Mouse (Mus musculus) T-helper 2 cell (primary cell): ENCODE results near the gene Rab44.
"Not testable (repeated sequence)": the region's sequence is repeated elsewhere in the genome, so short reads cannot be mapped to it uniquely, and the experiment has no call there.

Experiments
- in situ Hi-C: fragments of 300-600 bp; cut with MboI, MseI; formaldehyde crosslinking; loops from one replicate; pipeline ENCODE4 v1.15.1; 2025; ENCODE audit warnings: high pct_unique_total_duplicates

The Rab44 gene

DNA sequence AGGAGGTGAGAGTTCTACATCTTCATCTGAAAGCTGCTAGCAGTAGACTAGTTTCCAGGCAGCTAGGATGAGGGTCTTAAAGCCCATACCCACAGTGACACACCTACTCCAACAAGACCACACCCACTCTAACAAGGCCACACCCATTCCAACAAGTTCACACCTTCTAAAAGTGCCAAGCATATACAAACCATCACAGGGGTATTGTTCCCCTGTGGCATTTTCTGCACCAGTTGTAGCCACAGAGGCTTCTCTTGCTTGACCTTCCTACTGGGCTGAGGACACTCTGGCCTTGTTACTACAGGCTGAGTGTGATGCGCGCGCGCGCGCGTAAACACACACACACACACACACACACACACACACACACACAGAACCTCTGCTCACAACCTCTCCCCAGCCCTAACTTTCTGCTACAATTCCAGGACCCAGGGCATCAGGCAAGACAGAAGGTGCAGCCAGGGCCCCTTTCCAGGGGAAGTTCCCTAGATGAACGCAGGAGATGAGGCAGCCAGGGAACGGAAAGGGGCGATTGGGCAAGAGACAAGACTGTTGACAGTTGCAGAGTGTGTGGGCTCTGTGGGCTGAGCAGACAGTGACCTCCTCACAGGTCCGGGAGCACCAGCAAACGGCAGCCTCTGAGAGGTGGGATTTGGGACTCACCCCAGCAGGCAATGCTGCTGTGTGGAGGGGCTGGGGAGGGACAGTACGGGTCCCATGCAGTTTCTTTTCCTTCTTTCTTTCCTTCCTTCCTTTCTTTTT lies at the start of gene Rab44:
TSS of gene Rab44 (plus strand) at position 555 of the 762 bp plus-strand sequence.
- in situ Hi-C loops, result no loop called here

DNA sequence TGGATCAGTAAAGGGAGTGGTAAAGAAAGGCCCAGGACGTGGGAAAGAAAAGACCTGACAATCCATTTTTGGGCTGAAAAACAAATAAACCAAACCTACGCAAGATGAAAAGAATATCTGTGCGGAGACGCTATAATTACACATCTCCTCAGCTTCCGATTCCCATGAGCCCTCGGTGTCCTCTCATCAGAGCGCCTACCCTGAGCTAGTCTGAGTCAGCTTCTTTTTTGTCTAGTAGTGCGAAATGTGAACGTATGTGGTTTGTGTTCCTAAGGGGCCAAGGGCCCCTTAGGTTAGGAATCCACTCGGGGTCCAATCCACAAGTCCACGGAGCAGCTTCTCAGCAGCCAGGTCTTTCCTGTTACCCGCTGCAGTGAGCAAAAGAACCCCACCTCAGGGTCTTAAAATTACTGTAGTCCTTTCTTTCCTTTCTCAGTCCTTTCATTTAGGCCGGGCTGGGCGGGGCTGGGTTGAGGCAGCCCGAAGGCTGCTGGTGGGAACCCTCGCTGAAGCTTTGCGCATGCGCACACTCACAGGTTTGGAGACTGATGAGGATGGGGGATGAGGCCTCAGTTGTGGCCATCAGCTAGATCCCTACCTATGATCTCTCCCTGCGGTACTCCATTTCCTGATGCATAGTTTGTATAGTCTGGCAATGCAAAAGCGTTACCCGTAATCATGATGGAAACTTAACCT lies 48.6 kb upstream of the Rab44 start:
- in situ Hi-C loops, result no loop called here

DNA sequence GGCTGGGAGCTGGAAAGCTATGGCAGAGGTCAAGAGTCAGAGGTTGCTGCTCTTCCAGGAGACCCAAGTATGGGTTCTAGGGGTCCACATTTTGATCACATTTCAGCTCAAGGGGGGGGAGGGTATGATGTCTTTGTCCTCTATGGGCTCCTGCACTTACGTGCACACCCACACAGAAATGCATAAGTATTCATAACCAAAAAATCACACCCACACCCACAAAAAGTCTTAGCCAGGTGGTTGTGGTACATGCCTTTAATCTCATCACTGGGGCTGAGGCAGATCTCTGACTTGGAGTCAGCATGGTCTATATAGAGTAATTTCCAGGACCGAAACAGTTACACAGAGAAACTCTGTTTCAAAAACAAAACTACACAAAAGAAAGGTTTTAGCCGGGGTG lies 48.0 kb upstream of the Rab44 start:
- in situ Hi-C loops, result no loop called here

DNA sequence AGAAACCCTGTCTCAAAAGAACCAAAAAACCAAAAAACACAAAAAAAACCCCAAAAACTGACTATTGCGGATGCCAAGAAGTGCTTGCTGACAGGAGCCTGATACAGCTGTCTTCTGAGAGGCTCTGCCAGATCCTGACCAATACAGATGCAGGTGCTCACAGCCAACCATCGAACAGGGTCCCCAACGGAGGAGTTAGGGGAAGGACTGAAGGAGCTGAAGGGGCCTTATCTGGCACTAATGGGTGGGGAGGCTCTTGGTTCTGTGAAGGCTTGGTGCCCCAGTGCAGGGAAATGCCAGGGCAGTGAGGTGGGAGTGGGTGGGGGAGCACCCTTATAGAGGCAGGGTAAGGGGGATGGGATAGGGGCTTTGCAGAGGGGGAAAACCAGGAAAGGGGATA lies 46.5 kb upstream of the Rab44 start:
- in situ Hi-C loops, result not testable (repeated sequence)

DNA sequence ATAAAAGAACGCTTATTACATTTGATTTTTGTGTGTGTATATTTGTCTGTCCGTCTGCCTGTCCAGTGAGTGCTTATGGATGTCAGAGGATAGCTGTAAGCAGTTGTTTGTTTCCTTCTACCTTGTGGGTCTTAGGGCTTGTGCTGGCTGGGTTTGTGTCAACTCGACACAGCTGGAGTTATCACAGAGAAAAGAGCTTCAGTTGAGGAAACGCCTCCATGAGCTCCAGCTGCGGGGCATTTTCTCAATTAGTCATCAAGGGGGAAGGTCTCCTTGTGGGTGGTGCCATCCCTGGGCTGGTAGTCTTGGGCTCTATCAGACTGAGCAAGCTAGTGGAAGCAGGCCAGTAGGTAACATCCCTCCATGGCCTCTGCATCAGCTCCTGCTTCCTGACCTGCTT lies 46.1 kb upstream of the Rab44 start:
- in situ Hi-C loops, result no loop called here

DNA sequence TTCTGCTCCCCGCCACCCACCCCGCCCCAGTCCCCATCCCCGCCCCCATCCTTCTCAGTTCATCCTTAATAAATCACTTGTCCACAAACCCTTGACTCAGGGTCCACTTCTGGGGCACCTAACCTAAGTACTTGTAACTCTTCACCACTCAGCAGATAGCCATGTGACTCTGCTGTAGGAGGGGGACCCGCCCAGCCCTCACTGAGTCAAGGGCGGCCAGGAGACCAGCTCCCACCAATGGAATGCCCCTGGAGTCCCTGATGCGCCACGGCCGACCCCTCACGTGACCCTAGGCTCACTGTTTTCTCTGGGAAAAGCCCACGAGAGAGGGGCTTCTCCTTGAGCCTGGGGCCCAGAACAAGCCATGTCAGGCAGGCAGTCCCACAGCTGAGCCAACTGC lies 44.9 kb upstream of the Rab44 start:
- in situ Hi-C loops, result no loop called here

DNA sequence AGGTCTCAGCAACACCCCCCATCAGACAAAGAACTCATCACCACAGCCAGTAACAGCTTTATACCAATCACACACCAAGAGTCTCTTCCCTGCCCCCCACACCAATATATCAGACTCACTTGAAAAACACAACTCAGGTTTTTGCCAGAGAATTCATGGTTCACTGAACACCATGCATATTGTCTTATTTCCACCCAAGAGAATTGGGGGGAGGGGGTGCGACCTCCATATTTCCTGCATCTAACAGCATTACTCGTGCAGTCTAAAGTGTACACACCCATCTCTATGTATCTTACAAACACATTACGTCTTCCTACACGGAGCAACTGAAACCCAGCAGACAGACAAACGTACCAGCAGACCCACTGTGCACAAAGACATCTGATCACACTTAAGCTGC lies 42.1 kb upstream of the Rab44 start:
- in situ Hi-C loops, result no loop called here

DNA sequence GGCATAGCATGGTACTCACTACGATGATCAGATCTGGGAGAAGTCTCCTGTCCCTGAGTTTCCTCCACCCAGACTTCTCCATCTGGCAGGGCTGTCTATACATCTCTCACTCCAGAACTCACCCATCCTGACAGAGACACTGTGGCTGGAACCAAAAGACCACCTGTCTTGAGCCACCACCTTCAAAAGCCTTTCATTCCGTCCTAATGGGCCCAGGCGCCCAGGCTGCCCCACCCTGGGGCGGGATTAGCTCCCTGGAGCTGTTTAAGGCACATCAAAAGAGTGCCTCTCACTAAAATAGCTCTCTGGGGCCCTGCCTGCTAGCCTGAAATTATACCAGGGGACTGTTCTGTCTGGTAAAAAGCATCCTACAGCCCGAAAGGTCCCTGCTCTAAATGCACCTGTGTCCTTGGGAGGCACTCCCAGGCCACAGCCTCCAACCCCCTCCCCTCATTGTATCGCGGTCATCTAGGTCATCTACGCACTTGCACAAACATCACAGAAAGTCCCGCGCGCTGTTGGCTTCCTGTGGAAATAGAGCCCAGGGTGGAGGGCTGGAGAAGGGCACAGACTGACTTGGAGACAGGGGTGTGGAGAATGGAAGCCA lies 41.1 kb upstream of the Rab44 start:
- in situ Hi-C loops, result no loop called here

DNA sequence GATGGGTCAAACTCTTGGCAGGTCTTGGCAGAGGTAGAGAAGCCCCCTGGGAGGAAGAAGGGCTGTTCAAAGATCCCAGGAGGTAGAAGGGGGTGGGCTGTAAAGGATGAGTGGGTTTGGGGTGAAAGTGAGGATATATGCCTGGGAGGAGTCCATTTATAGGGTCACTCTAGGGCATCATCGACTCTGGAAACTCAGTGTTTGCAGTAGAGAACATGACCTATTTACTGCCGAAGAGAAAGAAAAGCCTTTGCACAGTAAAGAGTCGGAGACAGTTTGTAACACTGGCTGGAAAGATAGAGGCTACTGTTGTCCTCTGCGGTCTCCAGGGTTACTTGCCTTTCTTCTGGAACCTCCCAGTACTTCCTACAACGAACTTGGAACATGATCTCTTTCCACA lies 40.6 kb upstream of the Rab44 start:
- in situ Hi-C loops, result no loop called here

DNA sequence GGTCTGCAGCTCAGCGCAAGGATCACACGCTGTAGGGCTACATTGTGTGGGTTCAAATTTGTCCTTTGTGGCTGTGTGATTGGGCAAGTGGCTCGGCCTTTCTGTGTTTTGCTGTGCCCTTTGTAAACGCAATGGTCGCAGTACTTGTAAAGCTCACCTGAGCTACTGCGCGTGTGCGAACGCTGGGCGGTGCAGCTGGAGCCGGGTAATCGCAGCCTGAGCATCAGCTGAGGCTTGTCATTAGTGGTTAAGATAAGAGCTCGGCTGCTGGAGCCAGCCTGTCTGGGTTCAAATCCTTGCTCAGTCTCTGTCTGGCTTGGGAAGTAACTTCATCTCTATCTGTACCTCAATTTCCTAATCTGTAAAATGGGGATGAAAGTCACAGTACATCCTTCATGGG lies 39.9 kb upstream of the Rab44 start:
- in situ Hi-C loops, result no loop called here

DNA sequence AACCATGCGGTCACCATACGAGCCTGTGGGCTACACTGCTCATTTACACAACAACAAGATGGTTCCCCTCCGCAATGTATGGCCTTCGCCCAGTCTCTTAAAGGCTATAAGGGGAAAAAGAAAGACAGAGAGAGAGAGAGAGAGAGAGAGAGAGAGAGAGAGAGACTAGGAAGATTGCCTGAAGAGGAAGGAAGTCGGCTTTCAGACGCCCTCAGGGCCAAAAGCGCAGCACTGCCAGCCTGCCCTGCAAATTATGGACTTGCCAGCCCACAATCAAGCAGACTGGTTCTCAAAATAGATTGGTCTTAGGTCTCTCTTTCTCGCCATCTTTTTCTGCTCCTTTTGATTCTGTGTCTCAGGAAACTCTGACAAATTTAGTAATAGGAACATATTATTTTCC lies 37.7 kb upstream of the Rab44 start:
- in situ Hi-C loops, result no loop called here

DNA sequence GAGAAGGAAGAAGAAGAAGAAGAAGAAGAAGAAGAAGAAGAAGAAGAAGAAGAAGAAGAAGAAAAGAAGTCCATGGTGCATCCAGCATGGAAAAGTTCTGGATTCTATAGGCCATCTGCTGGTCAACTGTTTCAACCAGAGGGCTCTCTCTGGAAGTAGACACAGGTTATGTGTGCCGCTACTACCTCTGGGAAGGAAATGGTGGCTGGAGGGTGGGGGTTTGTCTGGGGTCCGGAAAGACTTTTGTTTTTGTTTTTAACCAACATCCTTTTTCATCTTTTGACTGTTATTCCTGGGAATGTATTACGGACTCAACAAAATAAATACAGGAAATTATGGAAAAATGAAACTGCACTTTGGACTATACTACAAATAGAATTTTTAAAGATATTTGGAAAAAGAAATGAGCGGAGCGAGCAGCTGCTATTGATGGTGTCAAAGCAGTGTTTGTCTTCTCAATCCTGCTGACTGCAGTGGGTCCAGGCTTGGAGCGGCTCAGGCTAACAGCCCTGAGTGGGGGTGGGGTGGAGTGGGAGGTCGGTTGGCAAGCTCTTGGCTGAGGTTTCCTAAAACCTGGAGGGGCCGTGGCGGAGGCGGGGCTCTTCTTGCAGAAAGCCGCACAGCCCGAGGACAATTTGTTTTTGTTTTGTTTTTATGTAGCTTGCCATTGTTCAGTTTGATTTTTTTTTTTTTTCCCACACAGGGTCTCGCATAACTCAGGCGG lies 36.0 kb upstream of the Rab44 start:
- in situ Hi-C loops, result no loop called here

DNA sequence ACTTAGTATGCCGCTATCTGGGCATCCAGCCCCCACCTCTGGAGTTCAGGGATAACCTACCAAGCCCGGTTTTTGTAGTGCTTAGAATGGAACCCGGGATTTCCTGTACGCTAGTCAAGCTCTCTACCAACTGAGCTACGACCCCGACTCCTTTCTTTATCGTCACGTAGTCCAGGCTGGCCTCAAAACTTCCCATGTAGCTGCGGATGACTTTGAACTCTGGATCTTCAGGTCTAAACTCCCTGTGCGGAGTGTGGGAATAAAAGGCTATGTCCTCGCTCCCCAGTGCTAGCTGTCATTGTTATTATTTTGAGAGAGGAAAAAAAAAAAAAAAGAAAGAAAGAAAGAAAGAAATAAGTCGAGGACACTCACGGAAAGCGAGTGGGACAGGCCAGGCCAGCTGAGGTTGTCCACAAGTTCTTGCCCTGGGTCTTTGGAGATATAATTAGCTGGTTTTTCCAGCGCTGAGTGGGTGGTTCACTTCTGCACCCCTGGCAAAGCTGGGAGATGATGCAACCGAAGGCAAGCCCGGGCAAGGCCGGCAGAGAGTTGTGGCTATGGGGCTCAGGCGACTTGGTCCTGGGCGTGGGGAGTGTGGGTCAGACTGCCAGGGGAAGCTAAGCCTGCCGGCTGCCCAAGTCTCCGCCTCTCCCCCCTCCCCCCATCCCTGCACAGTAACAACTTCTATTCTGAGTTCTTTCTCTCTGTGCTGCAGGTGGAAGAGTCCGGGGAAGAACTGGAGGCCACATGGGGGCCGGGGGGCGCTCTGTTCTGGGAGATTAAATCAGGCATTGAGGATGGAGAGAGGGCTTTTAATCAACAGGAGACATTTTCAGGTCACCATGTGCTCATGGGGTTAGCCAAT lies 35.2 kb upstream of the Rab44 start:
- in situ Hi-C loops, result no loop called here

DNA sequence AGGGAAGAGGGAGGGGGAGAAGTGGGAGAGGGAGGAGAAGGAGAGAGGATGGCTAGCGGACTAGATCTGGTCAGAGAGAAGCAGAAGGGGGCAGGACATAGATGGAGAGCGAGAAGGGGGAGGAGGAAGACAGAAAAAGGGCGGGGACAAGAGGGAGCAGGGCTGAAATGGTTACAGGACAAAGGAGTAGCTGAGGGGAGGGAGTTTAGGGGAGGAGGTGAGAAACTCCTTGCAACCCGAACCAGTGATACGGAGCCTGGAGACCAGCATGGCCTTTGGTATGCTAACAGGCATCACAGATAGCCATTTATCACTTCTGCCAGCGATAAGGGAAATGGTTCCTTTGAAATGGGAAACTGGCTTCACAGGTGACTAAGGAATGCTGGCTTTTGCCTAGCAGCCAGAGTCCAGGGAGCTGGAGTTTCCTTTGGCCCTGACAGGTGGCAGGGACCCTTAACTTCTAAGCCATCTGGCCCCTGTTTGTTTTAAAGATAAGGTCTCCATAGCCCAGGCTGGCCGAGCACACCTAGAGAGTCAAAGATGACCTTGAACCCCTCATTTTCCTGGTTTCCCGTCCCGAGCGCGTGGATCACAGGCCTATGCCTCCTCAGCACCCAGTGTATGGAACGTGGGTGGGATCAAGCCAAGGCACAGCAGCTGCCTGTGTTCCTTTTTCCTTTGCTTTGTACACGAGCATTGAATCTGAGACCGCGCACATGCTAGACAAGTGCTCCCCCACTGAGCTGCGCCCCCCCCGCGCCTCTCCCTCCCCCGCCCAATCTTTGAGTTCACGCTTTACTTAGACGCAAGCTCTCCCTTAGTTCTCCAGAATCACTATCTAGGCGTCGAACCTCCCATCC lies 33.0 kb upstream of the Rab44 start:
- in situ Hi-C loops, result no loop called here

DNA sequence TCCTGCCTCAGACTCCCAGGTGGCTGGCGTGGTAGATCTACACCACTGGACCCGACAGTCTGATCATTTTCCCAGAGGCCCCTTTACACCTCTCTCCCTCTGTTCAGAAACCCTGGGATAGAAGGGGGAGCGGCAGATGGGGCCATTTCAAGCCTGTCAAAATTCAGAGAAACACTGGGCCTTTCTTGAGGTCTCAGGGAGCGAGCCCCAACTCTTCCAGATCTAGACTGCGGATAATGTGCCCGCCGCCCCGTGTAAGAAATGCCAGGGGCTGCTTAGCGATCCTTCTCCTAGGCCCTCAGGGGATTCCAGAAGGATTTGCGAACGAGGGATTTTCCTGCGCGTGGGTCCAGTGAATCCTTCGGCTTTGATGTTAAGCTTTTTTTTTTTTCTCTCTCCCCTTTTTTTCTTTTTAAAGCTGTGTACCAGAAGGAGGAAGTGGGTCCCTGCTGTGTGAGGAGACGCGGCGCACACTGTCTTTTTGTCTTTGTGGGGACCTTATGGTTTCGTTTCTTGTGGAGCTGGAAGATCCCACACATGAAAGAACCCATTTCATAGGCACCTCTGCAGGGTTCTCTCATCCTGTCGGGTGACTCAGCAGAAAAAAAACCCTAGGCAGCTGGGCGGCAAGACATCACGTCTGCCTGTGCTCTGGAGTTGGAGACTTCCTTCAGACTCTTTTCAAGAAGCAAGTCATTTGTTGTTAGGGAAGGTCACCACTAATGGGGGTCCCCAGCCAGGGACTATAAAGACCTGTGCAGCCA lies 32.1 kb upstream of the Rab44 start:
- in situ Hi-C loops, result no loop called here

DNA sequence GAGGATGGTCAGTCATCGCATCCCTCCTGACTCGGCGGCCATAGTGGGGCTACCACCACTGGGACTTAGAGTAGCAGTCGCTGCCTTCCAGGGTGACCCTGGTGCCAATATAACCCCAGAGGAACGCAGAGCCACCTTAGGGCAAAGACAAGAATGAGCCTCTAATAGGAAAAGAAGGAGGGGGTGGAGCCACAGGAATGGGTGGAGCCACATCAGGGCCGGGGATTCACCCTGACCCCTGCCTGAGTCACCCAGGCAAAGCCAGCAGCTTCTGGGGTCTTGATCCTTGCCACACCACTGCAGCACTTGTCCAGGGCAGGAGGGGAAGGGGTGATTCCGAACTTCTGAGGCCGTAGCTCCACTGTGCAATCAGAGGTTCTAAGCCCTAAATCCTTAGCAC lies 30.4 kb upstream of the Rab44 start:
- in situ Hi-C loops, result no loop called here

DNA sequence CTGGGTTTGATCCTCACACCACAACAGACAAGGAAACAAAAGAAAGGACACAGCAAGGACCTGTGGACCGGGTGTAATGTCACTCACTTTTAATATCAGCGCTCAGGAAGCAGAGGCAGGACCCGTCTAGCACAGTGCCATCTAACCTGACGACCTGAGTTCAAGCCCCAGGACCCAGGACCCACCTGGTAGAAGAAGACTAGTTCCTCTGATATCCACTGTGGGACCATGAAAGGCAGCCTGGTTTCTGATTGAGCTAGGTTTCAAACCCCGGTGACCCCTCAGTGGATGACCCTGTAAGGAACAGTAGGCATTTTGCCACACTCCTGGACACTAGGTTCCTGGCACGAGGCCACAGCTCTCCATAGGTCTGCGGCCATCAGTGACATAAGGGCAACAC lies 29.3 kb upstream of the Rab44 start:
- in situ Hi-C loops, result no loop called here

DNA sequence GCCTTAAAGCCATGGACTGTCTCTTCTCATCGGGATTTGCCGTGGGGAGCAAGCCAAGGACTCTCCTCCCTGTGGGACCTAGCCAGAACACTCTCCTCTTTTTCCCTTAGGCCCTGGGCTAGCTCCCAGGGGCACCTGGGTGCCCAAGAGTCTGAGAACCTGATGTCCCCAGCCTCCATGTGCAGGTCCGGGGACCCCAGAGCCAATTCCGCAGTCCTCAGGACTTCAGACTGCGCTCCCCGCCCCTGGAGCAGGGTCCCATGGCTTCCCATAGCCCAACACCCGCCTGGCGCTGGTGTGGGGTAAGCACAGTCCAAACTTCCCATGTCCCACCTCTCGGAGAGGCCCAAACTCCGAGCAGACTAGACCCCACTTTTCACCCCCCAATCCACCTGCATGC lies 28.7 kb upstream of the Rab44 start:
- in situ Hi-C loops, result no loop called here

DNA sequence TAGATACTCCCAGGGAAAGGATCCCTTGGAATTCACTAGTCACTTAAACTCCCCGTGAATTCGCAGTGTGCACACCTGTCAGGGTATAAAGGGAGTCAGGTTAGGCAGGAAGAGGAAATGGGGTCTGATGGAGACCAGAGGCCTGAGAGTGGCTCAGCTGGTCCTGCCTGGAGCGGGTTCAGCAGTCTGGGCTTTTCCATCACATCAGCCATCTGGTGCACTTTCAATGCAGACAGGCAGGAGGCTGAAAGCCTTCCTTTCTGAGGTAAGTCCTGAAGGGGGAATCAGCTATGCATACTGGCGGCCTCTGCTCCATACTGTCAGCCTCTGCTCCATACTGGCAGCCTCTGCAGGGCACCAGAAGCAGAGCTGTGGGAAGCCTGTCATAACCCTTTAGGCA lies 27.0 kb upstream of the Rab44 start:
- in situ Hi-C loops, result no loop called here

DNA sequence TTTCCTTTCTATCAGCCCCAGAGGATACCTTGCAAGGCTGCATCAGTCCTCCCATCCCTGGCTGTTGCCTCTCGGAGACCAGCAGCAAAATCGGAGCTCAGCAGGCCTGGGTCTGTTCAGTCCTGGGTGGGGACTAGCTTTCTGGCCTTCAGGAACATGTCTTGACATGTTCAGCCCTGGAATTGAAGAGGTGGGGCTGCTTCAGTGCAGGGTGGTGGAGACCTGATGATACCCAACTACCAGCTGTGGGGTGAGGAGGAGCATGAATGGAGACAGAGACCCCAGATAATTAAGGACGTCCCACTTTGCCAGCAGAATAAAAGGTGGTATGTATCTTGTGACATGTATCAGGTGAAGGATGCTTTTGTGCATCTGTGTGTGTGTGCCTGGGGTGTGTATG lies 23.2 kb upstream of the Rab44 start, which contains the start of gene Cdkn1a:
TSS of gene Cdkn1a (plus strand) at position 201 of the 400 bp plus-strand sequence.
- in situ Hi-C loops, result loop anchor here (5.0 kb wide), 1 partner anchor 38 kb away; no protein-coding TSS in a partner anchor
